Mouse (Mus musculus): ENCODE data around the gene Lmna. TPM values are rescaled to one million over a fixed set of nuclear protein-coding genes. Genes with fewer than 3 reads are reported as not detected.

Gene Lmna
- total RNA-seq, 2 experiments from 2014 or later: 32.6 to 34.3 TPM

DNA sequence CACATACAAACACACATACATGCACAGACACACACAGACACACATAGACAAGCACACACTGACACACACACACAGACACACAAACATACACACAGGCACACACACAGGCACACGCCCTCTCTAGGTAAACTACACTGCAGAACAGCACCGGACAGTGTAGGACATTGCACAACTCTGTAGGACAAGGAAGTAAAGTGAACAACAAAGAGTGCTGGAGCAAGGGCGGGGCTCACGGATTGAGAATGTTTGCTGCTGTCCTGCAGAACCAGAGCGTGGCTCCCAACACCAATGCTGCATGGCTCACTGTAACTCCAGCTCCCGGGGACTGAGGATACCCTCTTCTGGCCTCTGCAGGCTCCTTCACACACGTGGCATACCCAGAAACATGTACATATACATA, 66.9 kb downstream of the Lmna start:
- no peak for DNase-seq

DNA sequence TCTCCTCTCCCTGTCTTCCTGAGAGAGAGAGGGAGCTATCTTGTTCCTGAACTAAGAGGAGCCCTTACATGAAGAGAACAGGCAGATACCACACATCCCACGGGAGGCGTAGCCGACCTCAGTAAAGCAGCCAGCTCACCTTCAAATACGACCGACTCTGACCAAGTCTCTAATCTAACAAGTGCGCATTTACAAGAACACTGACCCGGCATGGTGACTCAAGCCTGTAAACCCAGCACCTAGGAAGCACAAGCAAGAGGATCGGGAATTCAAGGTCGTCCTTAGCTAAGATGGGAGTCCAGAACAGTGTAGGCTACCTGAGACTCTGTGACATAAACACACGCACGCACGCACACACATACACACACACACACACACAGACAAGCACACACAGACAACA, 67.3 kb downstream of the Lmna start:
- DNase-seq: no peak

DNA sequence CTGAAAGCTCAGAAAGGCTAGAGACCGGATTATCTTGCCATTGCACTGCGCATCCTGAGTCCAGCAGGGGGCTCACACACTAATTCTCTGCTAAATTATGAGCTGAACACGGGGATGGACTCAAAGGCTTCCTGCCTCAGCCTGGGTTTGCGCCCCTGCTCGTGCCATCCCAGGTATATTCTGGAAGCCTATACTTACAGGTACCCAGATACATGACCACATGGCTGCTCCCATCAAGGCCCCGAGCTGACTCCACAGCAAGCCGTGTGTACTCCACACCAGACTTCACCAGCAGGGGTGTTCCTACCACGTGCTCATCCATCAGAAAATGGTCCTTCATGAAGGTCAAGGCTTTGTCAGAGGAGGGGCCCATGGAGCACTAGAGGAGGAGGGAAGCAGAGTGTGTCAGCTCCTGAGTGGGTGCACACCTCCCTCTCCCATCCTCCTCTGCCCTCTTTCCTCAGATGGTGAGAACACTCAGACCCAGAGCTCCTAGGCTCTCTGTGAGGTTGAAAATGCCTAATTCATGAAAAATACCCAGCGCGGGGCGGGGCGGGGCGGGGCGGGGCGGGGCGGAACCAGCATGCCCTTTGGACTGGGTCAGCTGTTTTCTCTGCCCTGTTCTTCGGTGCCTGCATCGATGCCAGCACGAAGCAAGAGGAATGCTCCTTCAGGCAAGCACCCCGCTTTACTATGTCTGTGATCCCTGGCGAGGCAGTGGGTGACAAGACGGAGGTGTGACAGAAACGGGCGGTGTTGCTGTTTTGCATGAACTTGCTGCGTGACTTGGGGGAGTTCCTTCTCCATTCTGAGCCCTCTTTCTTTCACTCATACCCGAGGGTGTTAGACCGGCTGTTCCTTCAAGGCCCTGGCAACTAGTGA, 69.0 kb downstream of the Lmna start:
- peak in 1 of 2 experiments; percentile 34 for DNase-seq

DNA sequence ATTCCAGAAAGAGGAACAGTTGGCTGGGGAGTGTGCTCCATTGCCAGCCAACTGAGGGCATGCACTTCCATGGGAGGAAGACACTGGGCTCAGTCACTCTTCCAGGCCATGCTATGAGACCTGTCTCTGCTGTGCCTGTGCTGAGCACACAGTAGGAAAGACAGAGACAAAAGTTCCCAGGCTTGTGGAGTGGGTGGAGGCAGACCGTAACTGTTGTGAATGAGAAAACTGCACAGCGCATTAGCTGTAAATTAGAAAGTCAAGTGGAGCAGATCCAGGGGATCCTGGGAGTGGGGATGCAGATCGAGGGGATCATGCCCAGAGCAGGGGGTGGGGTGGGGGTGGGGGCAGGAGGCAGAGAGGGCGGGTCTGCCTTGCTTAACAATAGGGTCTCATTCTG, 70.2 kb downstream of the Lmna start:
- DNase-seq: no peak

DNA sequence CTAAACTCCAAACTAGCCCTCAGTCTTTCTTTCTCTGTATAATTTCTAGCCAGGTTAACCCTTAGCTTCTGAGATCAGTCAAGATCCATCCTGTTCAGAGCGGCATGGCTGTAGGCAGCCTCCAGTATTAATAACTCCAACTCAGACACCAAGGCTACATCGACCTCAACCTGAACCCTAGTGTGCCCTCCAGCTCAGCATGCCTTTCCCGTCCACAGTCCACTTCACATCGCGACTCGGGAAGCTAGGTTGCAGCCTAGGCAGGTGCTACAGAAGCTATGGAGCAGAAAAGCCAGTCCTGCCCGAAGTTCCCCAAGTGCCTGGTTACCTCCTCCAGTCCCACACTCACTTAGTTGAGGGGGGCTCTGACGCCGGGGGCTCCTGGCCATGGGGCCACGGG, 72.3 kb downstream of the Lmna start:
- no peak for DNase-seq

GRCm38 (mm10) chr3:88436395-88437201, 73.2 kb downstream of the Lmna start:
- DNase-seq: peak; percentile 51 to 54

DNA sequence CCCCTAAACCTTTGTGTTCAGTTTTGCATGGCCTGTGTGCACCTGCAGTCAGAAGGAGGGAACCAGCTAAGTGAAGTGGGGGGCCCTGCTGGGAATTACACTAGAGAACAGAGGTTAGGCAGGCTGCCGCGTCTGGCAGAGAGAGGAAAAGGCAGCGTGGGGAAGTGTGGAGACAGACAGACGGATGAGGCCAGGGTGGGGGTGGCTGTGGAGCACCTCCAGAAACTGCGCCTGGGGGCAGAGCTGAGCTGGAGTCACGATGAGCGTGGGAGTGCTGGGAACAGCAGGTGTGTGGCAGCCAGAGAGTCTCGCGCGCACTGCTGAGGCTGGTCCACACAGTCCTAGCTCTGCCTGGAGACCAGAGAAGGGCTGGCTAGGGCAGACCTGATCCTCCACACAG, 74.2 kb downstream of the Lmna start:
- DNase-seq: peak; percentile 65 to 78

Small RNA genes lying within 50 kb of the gene (microRNA-seq; reads per million reads assigned to microRNA genes)
- gene Mir1905 (0 reads per million in 2 experiments), gene Mir7011 (0 reads per million in 2 experiments)

Other genes starting within 250 kb of the Lmna start
- gene Gm38392, start 222.7 kb downstream of the Lmna start, total RNA-seq (2021): under 1 TPM; 0.47 to 0.76 TPM
- 1 to 10 TPM; 5.0 to 5.3 TPM for gene Tsacc, start 213.0 kb downstream of the Lmna start, total RNA-seq (2021)
- 100 to 1,000 TPM; 185 to 188 TPM for gene Cct3, start 212.8 kb downstream of the Lmna start, total RNA-seq (2021)
- gene Glmp, start 184.9 kb downstream of the Lmna start, total RNA-seq (2021): 10 to 100 TPM; 78.4 to 84.8 TPM
- 1 to 10 TPM; 1.5 to 1.9 TPM for gene Tmem79, start 173.8 kb downstream of the Lmna start, total RNA-seq (2021)
- gene Smg5, start 173.7 kb downstream of the Lmna start, total RNA-seq (2021): 10 to 100 TPM; 65.1 to 72.6 TPM
- gene Paqr6, start 145.4 kb downstream of the Lmna start, total RNA-seq (2021): 10 to 100 TPM; 13.6 to 14.2 TPM
- under 1 TPM in 1 of 2 experiments, not detected in 1; 0.63 TPM for gene Bglap3, start 137.2 kb downstream of the Lmna start, total RNA-seq (2021)
- gene Bglap2, start 131.3 kb downstream of the Lmna start, total RNA-seq (2021): not detected
- not detected for gene Bglap, start 125.5 kb downstream of the Lmna start, total RNA-seq (2021)
- 1 to 10 TPM; 5.3 to 6.3 TPM for gene Pmf1, start 99.6 kb downstream of the Lmna start, total RNA-seq (2021)
- 10 to 100 TPM; 68.6 to 69.1 TPM for gene Slc25a44, start 84.8 kb downstream of the Lmna start, total RNA-seq (2021)
- gene Sema4a, start 48.8 kb downstream of the Lmna start, total RNA-seq (2021): 10 to 100 TPM; 34.1 to 36.8 TPM
- gene Mex3a, start 22.4 kb upstream of the Lmna start, total RNA-seq (2021): 1 to 10 TPM; 4.0 to 4.4 TPM
- under 1 TPM in 1 of 2 experiments, not detected in 1; 0.63 TPM for gene Rab25, start 38.3 kb upstream of the Lmna start, total RNA-seq (2021)
- 100 to 1,000 TPM in 1 of 2 experiments, 10 to 100 TPM in 1; 91.0 to 111 TPM for gene Lamtor2, start 43.1 kb upstream of the Lmna start, total RNA-seq (2021)
- gene Ubqln4, start 43.8 kb upstream of the Lmna start, total RNA-seq (2021): 100 to 1,000 TPM; 109 to 111 TPM
- 10 to 100 TPM; 97.1 to 98.9 TPM for gene Ssr2, start 65.9 kb upstream of the Lmna start, total RNA-seq (2021)
- 100 to 1,000 TPM; 250 to 265 TPM for gene Arhgef2, start 96.0 kb upstream of the Lmna start, total RNA-seq (2021)
- not detected for gene Rxfp4, start 143.2 kb upstream of the Lmna start, total RNA-seq (2021)
- gene Khdc4, start 175.8 kb upstream of the Lmna start, total RNA-seq (2021): 10 to 100 TPM; 49.1 to 61.1 TPM
- gene Rit1, start 206.9 kb upstream of the Lmna start, total RNA-seq (2021): 10 to 100 TPM; 44.4 to 50.3 TPM